Mouse (Mus musculus): ENCODE measurements around the gene Adamts20. TPM values are rescaled to one million over a fixed set of nuclear protein-coding genes. Genes with fewer than 3 reads are reported as not detected.

The Adamts20 gene
- polyA plus RNA-seq, 1 experiment from 2014 or later, result 1.1 TPM

DNA sequence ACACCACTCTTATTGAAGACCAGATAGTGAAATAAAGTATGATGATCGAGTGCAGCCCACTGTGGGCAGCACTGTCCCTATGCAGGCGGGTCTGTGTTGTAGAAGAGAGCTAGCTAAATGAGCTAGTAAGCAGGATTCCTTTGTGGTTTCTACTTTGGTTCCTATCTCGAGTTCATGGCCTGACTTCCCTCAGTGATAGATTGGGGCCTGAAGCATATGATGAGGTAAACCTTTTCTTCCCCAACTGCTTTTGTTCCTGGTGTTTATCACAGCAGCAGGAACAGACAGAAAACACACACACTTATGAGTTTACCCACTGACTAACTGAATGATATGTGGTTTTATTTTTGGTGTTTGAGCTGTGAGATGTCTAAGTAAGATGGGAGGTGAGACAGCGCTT lies 15.6 kb upstream of the Adamts20 start:
- H3K27me3 ChIP-seq (ENCODE audit: control insufficient read depth, insufficient read depth, low read length), result no peaks in the 10 kb centered on the region
- H3K9me3 ChIP-seq (ENCODE audit: control insufficient read depth, low read length), result no peaks in the 10 kb centered on the region
- no peaks in the 10 kb centered on the region for H3K36me3 ChIP-seq (ENCODE audit: control insufficient read depth, insufficient read depth, low read length)
- H3K4me1 ChIP-seq (ENCODE audit: control insufficient read depth in 2 of 2, insufficient read depth in 2 of 2, low read length in 2 of 2), result no peaks in the 10 kb centered on the region
- no peak overlapping the region for H3K4me2 ChIP-seq (ENCODE audit: low read length)
- ATAC-seq (ENCODE audit: insufficient number of reproducible peaks, insufficient read depth, low FRiP score, low read depth), result no peak
- H3K9ac ChIP-seq (ENCODE audit: low read length), result no peak overlapping the region
- 84% methylated on average over 4 of the region's 4 CpGs for WGBS
- no peak overlapping the region for H3K4me3 ChIP-seq (ENCODE audit: control insufficient read depth in 1 of 2, insufficient read depth in 1 of 2, low read depth in 1 of 2, low read length in 2 of 2)
- no peak overlapping the region for H3K27ac ChIP-seq (replicated peaks in 1 of 2; ENCODE audit: control insufficient read depth in 1 of 2, insufficient read depth in 1 of 2, low read depth in 2 of 2, low read length in 2 of 2)

GRCm38 (mm10) chr15:94480248-94480647 lies 15.0 kb upstream of the Adamts20 start:
- Histone ChIP-seq H3K4me1 (ENCODE audit: control insufficient read depth in 2 of 2, insufficient read depth in 2 of 2, low read length in 2 of 2) (no peaks in the 10 kb centered on the region), H3K36me3 (ENCODE audit: control insufficient read depth, insufficient read depth, low read length) (no peaks in the 10 kb centered on the region), H3K4me3 (ENCODE audit: control insufficient read depth in 1 of 2, insufficient read depth in 1 of 2, low read depth in 1 of 2, low read length in 2 of 2) (no peak overlapping the region), H3K27me3 (ENCODE audit: control insufficient read depth, insufficient read depth, low read length) (no peaks in the 10 kb centered on the region), H3K27ac (replicated peaks in 1 of 2; ENCODE audit: control insufficient read depth in 1 of 2, insufficient read depth in 1 of 2, low read depth in 2 of 2, low read length in 2 of 2) (no peak overlapping the region), H3K9me3 (ENCODE audit: control insufficient read depth, low read length) (no peaks in the 10 kb centered on the region), H3K9ac (ENCODE audit: low read length) (no peak overlapping the region), H3K4me2 (ENCODE audit: low read length) (no peak overlapping the region)
- ATAC-seq (ENCODE audit: insufficient number of reproducible peaks, insufficient read depth, low FRiP score, low read depth), result no peak
- 63% methylated on average over 5 of the region's 5 CpGs for WGBS

GRCm38 (mm10) chr15:94479513-94480136 lies 14.4 kb upstream of the Adamts20 start:
- no peak overlapping the region for H3K27ac ChIP-seq (replicated peaks in 1 of 2; ENCODE audit: control insufficient read depth in 1 of 2, insufficient read depth in 1 of 2, low read depth in 2 of 2, low read length in 2 of 2)
- no peaks in the 10 kb centered on the region for H3K36me3 ChIP-seq (ENCODE audit: control insufficient read depth, insufficient read depth, low read length)
- WGBS, result 90% methylated on average over 3 of the region's 3 CpGs
- ATAC-seq (ENCODE audit: insufficient number of reproducible peaks, insufficient read depth, low FRiP score, low read depth), result no peak
- no peak overlapping the region for H3K4me2 ChIP-seq (ENCODE audit: low read length)
- H3K9ac ChIP-seq (ENCODE audit: low read length), result no peak overlapping the region
- no peak overlapping the region for H3K4me3 ChIP-seq (ENCODE audit: control insufficient read depth in 1 of 2, insufficient read depth in 1 of 2, low read depth in 1 of 2, low read length in 2 of 2)
- no peaks in the 10 kb centered on the region for H3K27me3 ChIP-seq (ENCODE audit: control insufficient read depth, insufficient read depth, low read length)
- no peaks in the 10 kb centered on the region for H3K9me3 ChIP-seq (ENCODE audit: control insufficient read depth, low read length)
- no peaks in the 10 kb centered on the region for H3K4me1 ChIP-seq (ENCODE audit: control insufficient read depth in 2 of 2, insufficient read depth in 2 of 2, low read length in 2 of 2)

- Histone ChIP-seq H3K36me3 (ENCODE audit: control insufficient read depth, insufficient read depth, low read length) (no peaks in the 10 kb centered on the region), H3K27ac (replicated peaks in 1 of 2; ENCODE audit: control insufficient read depth in 1 of 2, insufficient read depth in 1 of 2, low read depth in 2 of 2, low read length in 2 of 2) (no peak overlapping the region), H3K4me3 (ENCODE audit: control insufficient read depth in 1 of 2, insufficient read depth in 1 of 2, low read depth in 1 of 2, low read length in 2 of 2) (no peak overlapping the region), H3K9me3 (ENCODE audit: control insufficient read depth, low read length) (no peaks in the 10 kb centered on the region), H3K9ac (ENCODE audit: low read length) (no peak overlapping the region), H3K4me1 (ENCODE audit: control insufficient read depth in 2 of 2, insufficient read depth in 2 of 2, low read length in 2 of 2) (no peaks in the 10 kb centered on the region), H3K4me2 (ENCODE audit: low read length) (no peak overlapping the region), H3K27me3 (ENCODE audit: control insufficient read depth, insufficient read depth, low read length) (no peaks in the 10 kb centered on the region)
- WGBS, result 61% methylated on average over 13 of the region's 13 CpGs
- ATAC-seq (ENCODE audit: insufficient number of reproducible peaks, insufficient read depth, low FRiP score, low read depth), result no peak
These were observed 13.5 kb upstream of the Adamts20 start for GRCm38 (mm10) chr15:94478706-94479105.

- ATAC-seq (ENCODE audit: insufficient number of reproducible peaks, insufficient read depth, low FRiP score, low read depth), result no peak
- Histone ChIP-seq H3K4me2 (ENCODE audit: low read length) (no peak overlapping the region), H3K9ac (ENCODE audit: low read length) (no peak overlapping the region), H3K9me3 (ENCODE audit: control insufficient read depth, low read length) (no peaks in the 10 kb centered on the region), H3K27ac (replicated peaks in 1 of 2; ENCODE audit: control insufficient read depth in 1 of 2, insufficient read depth in 1 of 2, low read depth in 2 of 2, low read length in 2 of 2) (no peak overlapping the region), H3K36me3 (ENCODE audit: control insufficient read depth, insufficient read depth, low read length) (no peaks in the 10 kb centered on the region), H3K27me3 (ENCODE audit: control insufficient read depth, insufficient read depth, low read length) (no peaks in the 10 kb centered on the region), H3K4me3 (ENCODE audit: control insufficient read depth in 1 of 2, insufficient read depth in 1 of 2, low read depth in 1 of 2, low read length in 2 of 2) (no peak overlapping the region), H3K4me1 (ENCODE audit: control insufficient read depth in 2 of 2, insufficient read depth in 2 of 2, low read length in 2 of 2) (no peaks in the 10 kb centered on the region)
- 60% methylated on average over 7 of the region's 7 CpGs for WGBS
These were observed 12.1 kb upstream of the Adamts20 start for GRCm38 (mm10) chr15:94477287-94477686.

GRCm38 (mm10) chr15:94475975-94476374 lies 10.8 kb upstream of the Adamts20 start:
- H3K27ac ChIP-seq (replicated peaks in 1 of 2; ENCODE audit: control insufficient read depth in 1 of 2, insufficient read depth in 1 of 2, low read depth in 2 of 2, low read length in 2 of 2), result no peak overlapping the region
- no peak overlapping the region for H3K4me3 ChIP-seq (ENCODE audit: control insufficient read depth in 1 of 2, insufficient read depth in 1 of 2, low read depth in 1 of 2, low read length in 2 of 2)
- no peaks in the 10 kb centered on the region for H3K27me3 ChIP-seq (ENCODE audit: control insufficient read depth, insufficient read depth, low read length)
- 84% methylated on average over 5 of the region's 5 CpGs for WGBS
- no peaks in the 10 kb centered on the region for H3K36me3 ChIP-seq (ENCODE audit: control insufficient read depth, insufficient read depth, low read length)
- no peaks in the 10 kb centered on the region for H3K4me1 ChIP-seq (ENCODE audit: control insufficient read depth in 2 of 2, insufficient read depth in 2 of 2, low read length in 2 of 2)
- H3K9ac ChIP-seq (ENCODE audit: low read length), result no peak overlapping the region
- no peak overlapping the region for H3K4me2 ChIP-seq (ENCODE audit: low read length)
- no peaks in the 10 kb centered on the region for H3K9me3 ChIP-seq (ENCODE audit: control insufficient read depth, low read length)
- no peak for ATAC-seq (ENCODE audit: insufficient number of reproducible peaks, insufficient read depth, low FRiP score, low read depth)

DNA sequence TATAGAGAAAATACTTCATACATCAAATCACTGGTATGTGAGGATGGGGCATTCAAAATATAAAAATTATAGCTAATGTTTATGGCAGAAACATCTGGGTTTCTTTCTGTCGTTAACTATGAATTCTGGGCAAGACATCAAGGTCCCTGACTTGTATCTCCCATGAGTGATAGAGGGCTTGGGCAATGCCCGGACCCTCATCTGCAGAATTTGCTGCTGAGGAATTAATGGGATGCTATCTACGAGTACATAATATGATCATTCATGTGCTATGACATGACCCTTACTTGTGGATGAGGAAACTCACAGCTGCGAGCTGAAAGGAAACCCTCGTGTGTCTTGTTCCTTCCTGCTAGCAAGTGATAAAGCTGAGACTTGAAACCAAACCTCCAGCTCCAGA lies 5.1 kb upstream of the Adamts20 start:
- 63% methylated on average over 5 of the region's 5 CpGs for WGBS
- ATAC-seq (ENCODE audit: insufficient number of reproducible peaks, insufficient read depth, low FRiP score, low read depth), result no peak
- no peak overlapping the region for H3K27ac ChIP-seq (replicated peaks in 1 of 2; ENCODE audit: control insufficient read depth in 1 of 2, insufficient read depth in 1 of 2, low read depth in 2 of 2, low read length in 2 of 2)
- H3K27me3 ChIP-seq (ENCODE audit: control insufficient read depth, insufficient read depth, low read length), result no peaks in the 10 kb centered on the region
- no peaks in the 10 kb centered on the region for H3K4me1 ChIP-seq (ENCODE audit: control insufficient read depth in 2 of 2, insufficient read depth in 2 of 2, low read length in 2 of 2)
- no peak overlapping the region for H3K4me2 ChIP-seq (ENCODE audit: low read length)
- no peaks in the 10 kb centered on the region for H3K36me3 ChIP-seq (ENCODE audit: control insufficient read depth, insufficient read depth, low read length)
- H3K9ac ChIP-seq (ENCODE audit: low read length), result no peak overlapping the region
- H3K9me3 ChIP-seq (ENCODE audit: control insufficient read depth, low read length), result no peaks in the 10 kb centered on the region
- H3K4me3 ChIP-seq (ENCODE audit: control insufficient read depth in 1 of 2, insufficient read depth in 1 of 2, low read depth in 1 of 2, low read length in 2 of 2), result no peak overlapping the region

DNA sequence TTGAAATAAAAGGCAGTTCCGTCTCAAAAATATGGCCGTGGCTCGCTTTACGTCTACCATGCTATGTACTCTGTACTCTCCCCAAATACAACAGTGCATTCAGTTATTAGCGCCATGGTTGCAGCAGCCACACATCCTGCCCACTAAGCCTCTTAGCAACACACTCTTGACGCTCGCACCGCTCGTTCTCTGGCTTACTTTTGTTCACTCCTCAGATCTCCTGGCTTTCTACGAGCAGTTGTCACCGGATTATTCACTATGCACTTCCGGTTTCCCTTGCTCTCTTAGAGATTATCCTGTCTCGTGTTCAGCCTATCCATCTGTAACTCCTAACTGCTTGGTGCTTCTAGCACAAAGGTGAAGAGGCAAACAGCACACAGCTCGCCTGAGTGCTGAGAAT lies 337 bp downstream of the Adamts20 start:
- no peak overlapping the region for H3K9ac ChIP-seq (ENCODE audit: low read length)
- H3K27ac ChIP-seq (replicated peaks in 1 of 2; ENCODE audit: control insufficient read depth in 1 of 2, insufficient read depth in 1 of 2, low read depth in 2 of 2, low read length in 2 of 2), result no peak overlapping the region
- H3K9me3 ChIP-seq (ENCODE audit: control insufficient read depth, low read length), result no peaks in the 10 kb centered on the region
- H3K4me3 ChIP-seq (ENCODE audit: control insufficient read depth in 1 of 2, insufficient read depth in 1 of 2, low read depth in 1 of 2, low read length in 2 of 2), result no peak overlapping the region
- H3K4me1 ChIP-seq (ENCODE audit: control insufficient read depth in 2 of 2, insufficient read depth in 2 of 2, low read length in 2 of 2), result no peaks in the 10 kb centered on the region
- no peaks in the 10 kb centered on the region for H3K36me3 ChIP-seq (ENCODE audit: control insufficient read depth, insufficient read depth, low read length)
- H3K27me3 ChIP-seq (ENCODE audit: control insufficient read depth, insufficient read depth, low read length), result no peaks in the 10 kb centered on the region
- no peak for ATAC-seq (ENCODE audit: insufficient number of reproducible peaks, insufficient read depth, low FRiP score, low read depth)
- 70% methylated on average over 14 of the region's 14 CpGs for WGBS
- no peak overlapping the region for H3K4me2 ChIP-seq (ENCODE audit: low read length)

Measured in heart, embryonic 14.5 days (tissue).